Mouse (Mus musculus) WW6 (cell line): ENCODE data around the gene Alg2.

Experiments used
- DNase-seq: peaks from one replicate; pipeline ENCODE4 v3.0.0-alpha.2; 2013; ENCODE audit warnings: low read depth, low spot score

Alg2 gene

GRCm38 (mm10) chr4:47449586-47450522 lies 24.3 kb downstream of the Alg2 start:
- no peak for DNase-seq

GRCm38 (mm10) chr4:47449116-47449515 lies 25.0 kb downstream of the Alg2 start:
- DNase-seq, result no peak

- no peak for DNase-seq
These were observed 25.6 kb downstream of the Alg2 start for GRCm38 (mm10) chr4:47448526-47448925.

GRCm38 (mm10) chr4:47440951-47441350 lies 33.2 kb downstream of the Alg2 start:
- DNase-seq, result no peak

- DNase-seq, result no peak
These were observed 35.2 kb downstream of the Alg2 start for GRCm38 (mm10) chr4:47438956-47439355.

- peak; percentile 33 for DNase-seq
These were observed 36.5 kb downstream of the Alg2 start for GRCm38 (mm10) chr4:47437365-47438340.

- DNase-seq, result no peak
These were observed 38.4 kb downstream of the Alg2 start for GRCm38 (mm10) chr4:47435566-47436360.

GRCm38 (mm10) chr4:47435131-47435530 lies 39.0 kb downstream of the Alg2 start:
- DNase-seq, result no peak

- no peak for DNase-seq
These were observed 41.4 kb downstream of the Alg2 start for GRCm38 (mm10) chr4:47432766-47433165.

GRCm38 (mm10) chr4:47431081-47431480 lies 43.1 kb downstream of the Alg2 start:
- no peak for DNase-seq

- DNase-seq, result no peak
These were observed 43.6 kb downstream of the Alg2 start for GRCm38 (mm10) chr4:47430557-47430956.

GRCm38 (mm10) chr4:47427606-47428005 lies 46.5 kb downstream of the Alg2 start:
- DNase-seq, result no peak

- no peak for DNase-seq
These were observed 48.8 kb downstream of the Alg2 start for GRCm38 (mm10) chr4:47425247-47425830.

- no peak for DNase-seq
These were observed 49.8 kb downstream of the Alg2 start for GRCm38 (mm10) chr4:47424376-47424775.

- no peak for DNase-seq
These were observed 51.2 kb downstream of the Alg2 start for GRCm38 (mm10) chr4:47422946-47423345.

GRCm38 (mm10) chr4:47422194-47422593 lies 51.9 kb downstream of the Alg2 start:
- DNase-seq, result no peak

GRCm38 (mm10) chr4:47420191-47420590 lies 53.9 kb downstream of the Alg2 start:
- DNase-seq, result no peak

GRCm38 (mm10) chr4:47419268-47419973 lies 54.7 kb downstream of the Alg2 start:
- no peak for DNase-seq

- DNase-seq, result no peak
These were observed 56.3 kb downstream of the Alg2 start for GRCm38 (mm10) chr4:47417871-47418270.
